Mouse (Mus musculus) midbrain, embryonic 14.5 days (tissue): Measurements from ENCODE around the gene Erbin. TPM values are rescaled to one million over a fixed set of nuclear protein-coding genes. Genes with fewer than 3 reads are reported as not detected.

Experiments used
- ATAC-seq: fragments of 200-750 bp; cut with Nextera tagmentation; 2 replicates; pipeline ENCODE4 v1.8.0; 2017; ENCODE audit warnings: moderate number of reproducible peaks, moderate library complexity; ENCODE audit not compliant: low FRiP score, low TSS enrichment
- DNase-seq: peaks from one replicate; pipeline ENCODE4 v3.0.0-alpha.2; 2015
- H3K27ac ChIP-seq: fragments of 300-500 bp; sonication (generic); replicated peaks from 2 replicates; pipeline ENCODE4 v1.5.1; 2014; ENCODE audit warnings: mild to moderate bottlenecking, low read depth, low read length, moderate library complexity
- H3K27me3 ChIP-seq: fragments of 300-500 bp; sonication (generic); 2 replicates; pipeline ENCODE4 v1.6.1; 2014; ENCODE audit warnings: low read length, control low read depth, mixed read lengths; ENCODE audit not compliant: control insufficient read depth, insufficient read depth
- H3K36me3 ChIP-seq: fragments of 300-500 bp; sonication (generic); 2 replicates; pipeline ENCODE4 v1.6.1; 2014; ENCODE audit warnings: low read length, control low read depth; ENCODE audit not compliant: control insufficient read depth, insufficient read depth
- H3K4me1 ChIP-seq: fragments of 300-500 bp; sonication (generic); 2 replicates; pipeline ENCODE4 v1.6.1; 2014; ENCODE audit warnings: mild to moderate bottlenecking, antibody characterized with exemption, low read length, control low read depth; ENCODE audit not compliant: control insufficient read depth, insufficient read depth
- H3K4me2 ChIP-seq: fragments of 300-500 bp; sonication (generic); 2 replicates; pipeline ENCODE4 v1.6.1; 2014; ENCODE audit warnings: mild to moderate bottlenecking, low read length, moderate library complexity
- H3K4me3 ChIP-seq: fragments of 300-500 bp; sonication (generic); replicated peaks from 2 replicates; pipeline ENCODE4 v1.5.1; 2014; ENCODE audit warnings: low read depth, low read length
- H3K9ac ChIP-seq: fragments of 300-500 bp; sonication (generic); replicated peaks from 2 replicates; pipeline ENCODE4 v1.6.1; 2014; ENCODE audit warnings: mild to moderate bottlenecking, low read length, moderate library complexity
- H3K9me3 ChIP-seq: fragments of 300-500 bp; sonication (generic); 2 replicates; pipeline ENCODE4 v1.6.1; 2016; ENCODE audit warnings: low read length, control low read depth, mixed read lengths; ENCODE audit not compliant: control insufficient read depth
- WGBS: fragments of 180-500 bp; shearing (Covaris S2); extraction: QIAGEN DNeasy Blood & Tissue Kit; methylation state at CpG from one replicate; pipeline ENCODE4 v1.1.7; 2014; 5-methylcytosine and 5-hydroxymethylcytosine counted together
- polyA plus RNA-seq: library from polyadenylated mRNA; unstranded; fragments of >200 nt; fragmentation: Nextera tagmentation; extraction: Ambion mirVana; gene quantifications from 2 replicates; pipeline ENCODE4 v1.2.1, GENCODE M21; 2014

Erbin gene
- 16.0 and 21.7 TPM in 2 replicates for polyA plus RNA-seq

GRCm38 (mm10) chr13:103920261-103920932 lies at the start of gene Erbin:
Gene Erbin, minus strand, starts transcription at chr13:103920514.
- H3K4me3 ChIP-seq, result peak within 1 kb of the TSS; percentile 88
- H3K4me2 ChIP-seq, result peak within 1 kb of the TSS; percentile 88
- H3K9ac ChIP-seq, result peak within 1 kb of the TSS; percentile 99
- peaks cover 27% of the 10 kb centered on the region for H3K4me1 ChIP-seq
- DNase-seq (peak; percentile 77), ATAC-seq (peak; percentile 75)
- peak within 1 kb of the TSS; percentile 100 for H3K27ac ChIP-seq
- H3K27me3 ChIP-seq, result peaks cover 8% of the 10 kb centered on the region; the same call in 1 of the 2 replicates
- H3K36me3 ChIP-seq, result no peaks in the 10 kb centered on the region
- WGBS, result under 1% methylated on average over 82 of the region's 93 CpGs
- H3K9me3 ChIP-seq, result no peaks in the 10 kb centered on the region

DNA sequence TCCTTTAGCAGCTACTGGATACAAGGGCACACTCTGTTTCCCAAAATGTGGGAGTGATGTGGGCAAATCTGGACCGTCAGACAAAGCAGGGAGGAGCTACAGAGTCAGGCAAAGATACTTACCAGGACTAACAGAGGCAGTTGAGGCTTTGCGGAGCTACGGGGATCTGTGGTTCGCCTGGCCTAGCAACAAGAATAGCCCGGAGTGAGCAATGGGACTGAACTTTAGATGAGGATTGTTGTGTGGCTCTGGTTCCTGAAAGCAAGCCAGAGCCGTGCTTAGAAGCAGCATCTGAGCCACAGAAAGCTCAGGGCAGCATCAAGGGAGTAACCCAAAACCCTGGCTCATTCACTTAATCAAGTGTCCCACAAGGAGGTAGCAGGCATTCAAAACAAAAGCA lies 49.6 kb upstream of the Erbin start:
- ATAC-seq (no peak; the same call in 1 of the 2 replicates), DNase-seq (peak; percentile 24)
- no peaks in the 10 kb centered on the region for H3K27me3 ChIP-seq

DNA sequence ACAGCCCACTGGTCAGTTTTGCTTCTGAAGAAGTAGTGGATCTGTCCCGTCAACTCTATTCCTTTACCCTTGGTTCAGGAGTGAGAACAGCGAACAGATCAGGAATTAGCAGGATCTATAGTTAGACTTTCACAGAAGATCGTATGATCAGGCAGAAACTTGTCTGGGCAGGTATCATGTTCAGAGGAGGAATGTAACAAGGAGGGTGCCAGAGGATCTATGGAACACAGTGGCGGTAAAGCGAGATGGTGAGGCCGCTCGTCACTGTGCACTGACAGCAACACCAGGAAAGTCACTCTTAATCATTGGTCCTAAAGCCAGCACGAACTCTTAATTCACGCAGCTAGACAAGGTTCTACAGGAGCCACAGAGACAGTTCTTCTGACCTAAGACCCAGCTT lies 47.7 kb upstream of the Erbin start:
- Histone ChIP-seq H3K9ac (no peak overlapping the region), H3K4me3 (no peak overlapping the region), H3K27ac (no peak overlapping the region), H3K4me2 (no peak overlapping the region), H3K4me1 (no peaks in the 10 kb centered on the region), H3K9me3 (no peaks in the 10 kb centered on the region), H3K36me3 (no peaks in the 10 kb centered on the region), H3K27me3 (no peaks in the 10 kb centered on the region)
- ATAC-seq (no peak), DNase-seq (no peak)
- WGBS, result 95% methylated on average over 9 of the region's 9 CpGs

More for the DNA sequence above, 49.6 kb upstream of the Erbin start:
- Histone ChIP-seq H3K36me3 (no peaks in the 10 kb centered on the region), H3K4me1 (no peaks in the 10 kb centered on the region), H3K27ac (0 out of 2 replicates have a peak overlapping the region, but pooled peaks have one; percentile 13), H3K9ac (no peak overlapping the region), H3K9me3 (no peaks in the 10 kb centered on the region), H3K4me2 (no peak overlapping the region), H3K4me3 (no peak overlapping the region)
- 50% methylated on average over 6 of the region's 6 CpGs for whole genome bisulfite sequencing

DNA sequence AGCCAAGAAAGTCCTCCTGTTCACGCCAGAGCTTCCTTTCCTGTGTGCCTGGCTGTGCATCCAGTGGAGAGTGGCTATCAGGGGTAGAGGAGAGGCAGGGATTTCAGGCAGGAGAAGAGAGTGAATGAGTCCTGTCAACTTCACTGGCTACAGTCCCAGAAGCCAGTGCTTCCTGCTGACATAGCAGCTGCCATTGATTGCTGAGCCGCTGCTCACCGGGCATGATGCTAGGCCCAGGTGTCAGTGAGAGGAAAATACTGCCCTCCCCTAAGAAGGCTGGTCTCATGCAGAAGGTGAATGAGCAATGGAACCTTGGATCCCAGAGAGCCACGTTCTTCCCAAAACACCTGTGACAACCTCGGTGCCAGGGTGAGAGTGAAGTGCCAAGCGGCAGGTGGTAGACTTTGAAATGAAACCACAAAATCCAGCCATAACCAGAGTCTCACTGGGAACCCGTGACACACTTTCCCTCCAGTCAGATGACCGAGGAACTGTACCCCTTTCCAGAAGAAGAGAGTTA lies 46.4 kb upstream of the Erbin start:
- Histone ChIP-seq H3K27me3 (no peaks in the 10 kb centered on the region), H3K9ac (no peak overlapping the region), H3K27ac (no peak overlapping the region), H3K4me2 (no peak overlapping the region), H3K9me3 (no peaks in the 10 kb centered on the region), H3K4me1 (no peaks in the 10 kb centered on the region), H3K4me3 (no peak overlapping the region), H3K36me3 (no peaks in the 10 kb centered on the region)
- ATAC-seq (no peak), DNase-seq (no peak)
- WGBS, result 91% methylated on average over 8 of the region's 8 CpGs

DNA sequence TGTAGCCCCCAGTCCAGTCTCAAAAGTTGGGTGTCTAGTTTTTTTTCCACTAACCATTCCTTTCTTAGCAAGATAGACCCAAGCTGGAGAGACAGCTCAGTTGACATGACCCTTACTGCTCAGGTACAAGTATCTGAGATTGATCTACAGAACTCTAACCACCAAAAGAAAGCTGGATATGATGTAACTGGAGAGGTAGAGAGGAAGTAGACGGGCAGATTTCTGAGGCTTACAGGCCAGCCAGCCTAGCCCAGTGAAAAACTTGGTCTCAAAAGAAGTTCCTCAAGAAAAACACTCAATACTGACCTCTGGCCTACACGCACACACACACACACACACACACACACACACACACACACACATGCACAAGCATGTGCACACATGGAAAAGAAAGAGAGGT lies 44.9 kb upstream of the Erbin start:
- 94% methylated on average over 2 of the region's 2 CpGs for WGBS
- no peak for ATAC-seq
- H3K4me2 ChIP-seq, result no peak overlapping the region
- H3K9me3 ChIP-seq, result no peaks in the 10 kb centered on the region
- H3K36me3 ChIP-seq, result no peaks in the 10 kb centered on the region
- no peaks in the 10 kb centered on the region for H3K4me1 ChIP-seq
- H3K27ac ChIP-seq, result no peak overlapping the region
- H3K27me3 ChIP-seq, result no peaks in the 10 kb centered on the region
- H3K9ac ChIP-seq, result no peak overlapping the region
- no peak overlapping the region for H3K4me3 ChIP-seq
- no peak for DNase-seq

GRCm38 (mm10) chr13:103963094-103963493 lies 42.8 kb upstream of the Erbin start:
- Histone ChIP-seq H3K36me3 (no peaks in the 10 kb centered on the region), H3K4me1 (no peaks in the 10 kb centered on the region), H3K27me3 (no peaks in the 10 kb centered on the region), H3K9ac (no peak overlapping the region), H3K4me2 (no peak overlapping the region), H3K27ac (no peak overlapping the region), H3K4me3 (no peak overlapping the region), H3K9me3 (no peaks in the 10 kb centered on the region)
- 79% methylated on average over 2 of the region's 2 CpGs for WGBS
- ATAC-seq (no peak), DNase-seq (no peak)

DNA sequence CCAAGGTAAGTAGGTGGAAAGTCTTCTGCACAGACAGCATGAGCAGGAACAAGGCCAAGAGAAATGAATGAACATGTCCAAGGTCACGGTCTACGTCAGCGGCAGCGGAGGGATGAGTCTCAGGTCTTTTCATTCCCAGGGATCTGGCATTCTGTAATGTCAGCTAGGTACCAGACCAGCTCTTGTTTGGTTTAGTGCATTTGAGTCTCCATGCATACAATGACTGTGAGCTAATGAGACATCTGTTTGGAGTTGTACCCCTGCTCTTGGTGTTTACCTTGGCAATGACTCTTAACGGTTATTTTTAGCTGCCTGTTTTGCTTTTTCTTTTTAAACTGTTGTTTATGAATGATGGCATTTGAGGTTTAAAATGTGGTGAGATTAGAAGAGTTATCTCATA lies 39.5 kb upstream of the Erbin start:
- ATAC-seq (no peak), DNase-seq (no peak)
- Histone ChIP-seq H3K27ac (no peak overlapping the region), H3K4me2 (no peak overlapping the region), H3K4me1 (no peaks in the 10 kb centered on the region), H3K9me3 (no peaks in the 10 kb centered on the region), H3K36me3 (no peaks in the 10 kb centered on the region), H3K9ac (no peak overlapping the region), H3K4me3 (no peak overlapping the region), H3K27me3 (no peaks in the 10 kb centered on the region)
- 90% methylated on average over 5 of the region's 5 CpGs for WGBS

GRCm38 (mm10) chr13:103958607-103959123 lies 38.4 kb upstream of the Erbin start:
- Histone ChIP-seq H3K27ac (no peak overlapping the region), H3K4me2 (no peak overlapping the region), H3K4me3 (no peak overlapping the region), H3K27me3 (no peaks in the 10 kb centered on the region), H3K36me3 (no peaks in the 10 kb centered on the region), H3K9ac (no peak overlapping the region), H3K4me1 (no peaks in the 10 kb centered on the region), H3K9me3 (no peaks in the 10 kb centered on the region)
- ATAC-seq, result no peak
- DNase-seq, result no peak
- WGBS, result 71% methylated on average over 9 of the region's 9 CpGs
